Mouse (Mus musculus): Measurements from ENCODE around the gene Il23a.

DNA sequence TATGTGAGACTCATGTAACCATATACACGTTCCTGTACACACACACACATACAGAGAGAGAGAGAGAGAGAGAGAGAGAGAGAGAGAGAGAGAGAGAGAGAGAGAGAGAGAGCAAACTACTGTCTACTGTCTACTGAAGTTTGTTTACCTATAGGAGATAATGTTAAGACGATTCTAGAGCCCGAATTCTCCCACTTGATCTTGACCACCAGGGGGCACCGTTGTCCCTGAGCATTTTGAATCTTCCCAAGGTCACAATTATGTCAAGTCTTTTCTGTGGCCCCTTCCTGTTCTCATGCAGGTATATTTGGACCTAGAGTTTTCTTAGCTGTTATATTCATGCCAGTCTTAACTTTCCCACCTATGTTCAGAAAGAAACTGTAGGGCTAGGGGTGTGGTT, 37.0 kb upstream of the Il23a start:
- TF ChIP-seq ZC3H11A (IDR thresholded peaks at IDR 0.05; ENCODE audit: borderline replicate concordance, low read depth, low read length) (no peak), ZNF384 (IDR thresholded peaks at IDR 0.05; ENCODE audit: low read depth, low read length) (no peak)
